Mouse (Mus musculus): ENCODE results near the gene Sidt2.

The Sidt2 gene

DNA sequence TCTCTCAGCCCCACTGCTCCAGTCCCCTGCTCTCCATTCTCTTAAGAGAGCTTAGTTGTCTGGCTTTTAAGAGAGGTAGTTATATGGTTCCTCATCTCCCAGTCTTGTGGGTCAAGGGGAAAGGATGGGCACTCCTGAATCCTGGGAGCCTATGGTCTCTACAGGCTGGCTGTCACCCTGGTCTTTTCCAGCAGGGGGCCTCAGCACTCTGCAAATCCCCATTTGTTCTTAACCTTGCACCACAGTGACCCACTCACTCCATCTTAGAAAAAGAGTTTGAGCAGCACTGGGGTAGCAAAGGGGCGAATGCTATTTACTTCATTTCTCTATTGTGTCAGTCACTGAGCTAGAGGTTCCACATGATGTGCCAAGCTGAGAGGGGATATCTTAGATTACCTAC lies 43.4 kb downstream of the Sidt2 start:
- no peak for DNase-seq (ENCODE audit: low read depth, low spot score)

DNA sequence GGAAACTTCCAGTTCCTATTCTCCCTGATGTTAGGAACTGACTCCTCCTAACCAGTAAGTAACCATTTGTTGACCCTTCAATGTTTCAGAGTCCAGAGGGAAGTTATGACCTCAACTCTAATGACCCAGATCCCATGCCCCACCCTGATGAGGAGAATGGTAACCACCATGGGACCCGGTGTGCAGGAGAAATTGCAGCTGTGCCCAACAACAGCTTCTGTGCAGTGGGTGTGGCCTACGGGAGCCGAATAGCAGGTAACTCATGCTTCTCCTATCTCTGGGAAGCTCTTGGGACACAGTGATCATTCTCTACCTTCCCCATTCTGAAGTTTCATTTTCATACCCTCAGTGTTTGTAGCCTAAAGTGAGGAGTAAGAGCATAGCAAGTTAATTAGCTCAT lies 44.1 kb downstream of the Sidt2 start:
- no peak for DNase-seq (ENCODE audit: low read depth, low spot score)

DNA sequence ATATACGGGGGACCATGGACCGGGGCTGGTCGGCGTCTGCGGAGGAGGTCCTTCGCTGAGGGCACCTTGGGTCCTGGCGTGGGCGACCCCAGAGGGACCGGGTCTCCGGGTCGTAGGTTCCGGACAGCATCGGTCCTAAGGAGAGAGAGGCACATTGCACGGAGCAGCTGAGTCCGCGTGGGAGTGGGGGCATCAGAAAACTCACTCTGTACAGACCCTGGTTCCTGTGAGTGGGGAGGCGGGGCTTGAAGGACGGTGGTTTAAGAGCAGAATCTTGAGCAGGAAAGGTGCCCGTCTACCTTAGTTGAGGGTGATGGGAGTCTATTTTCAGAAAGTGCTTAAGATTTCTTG lies 48.0 kb downstream of the Sidt2 start:
- DNase-seq (ENCODE audit: low read depth, low spot score) = no peak

DNA sequence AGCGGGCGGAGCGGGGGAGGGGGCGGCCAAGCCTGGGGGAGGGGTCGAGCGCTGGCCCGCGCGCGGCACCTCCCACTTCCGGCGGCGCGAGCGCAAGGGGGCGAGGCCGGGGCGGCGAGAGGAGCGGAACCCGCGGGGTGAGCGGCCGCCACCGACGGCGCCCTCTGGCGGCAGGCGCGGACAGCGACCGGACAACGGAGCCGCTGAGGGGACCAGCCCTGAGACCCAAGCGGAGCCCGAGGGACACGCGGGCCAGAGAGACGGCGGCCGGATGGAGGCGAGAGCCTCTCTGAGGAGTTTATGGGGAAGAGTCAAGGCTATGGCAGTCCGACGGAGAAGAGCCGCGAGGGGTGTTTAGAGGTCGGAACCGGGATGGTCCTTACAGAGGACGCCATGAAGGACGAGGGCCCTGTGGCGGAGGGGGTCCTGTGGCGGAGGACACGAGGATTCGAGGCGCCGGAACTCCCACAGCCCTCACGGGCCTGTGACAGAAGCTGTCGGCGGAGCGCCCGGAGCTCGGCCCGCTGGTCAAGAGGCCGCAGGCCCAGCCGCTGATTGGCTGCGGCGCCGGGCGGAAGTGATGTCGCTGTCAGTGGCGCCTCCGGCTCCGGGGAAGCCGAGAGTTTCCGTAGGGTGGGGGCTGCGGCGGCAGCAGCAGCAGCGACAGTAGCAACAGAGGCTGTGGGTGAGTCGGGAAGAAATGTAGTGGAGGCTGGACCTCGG lies 48.5 kb downstream of the Sidt2 start, which contains the start of the genes Pcsk7 and Rnf214:
Gene Pcsk7, plus strand, starts transcription at position 143 of the 723 bp plus-strand sequence.
Gene Rnf214, minus strand, starts transcription at position 557 of the 723 bp plus-strand sequence.
- DNase-seq (ENCODE audit: low read depth, low spot score) = peak; percentile 79

DNA sequence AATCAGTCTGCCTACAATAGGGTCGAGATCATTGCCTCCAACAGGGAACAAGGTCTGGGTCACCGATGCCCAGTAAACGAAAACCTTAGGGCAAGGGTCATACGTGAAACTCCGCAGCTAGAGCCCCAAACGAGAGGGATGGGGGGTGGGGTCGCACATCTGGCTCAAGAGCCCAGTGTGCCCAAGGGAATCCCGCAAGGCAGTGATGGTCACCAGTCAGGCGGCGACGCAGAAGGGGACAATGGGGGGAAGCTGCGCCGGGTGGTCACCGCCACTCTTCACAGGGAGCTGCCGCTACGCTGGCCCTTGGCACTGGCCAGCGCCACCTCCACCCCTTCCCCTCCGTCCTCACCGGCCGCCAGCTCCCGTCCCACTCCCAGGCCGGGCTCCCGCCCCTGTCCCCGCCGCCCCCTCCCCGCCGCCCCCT lies 49.2 kb downstream of the Sidt2 start:
- peak; percentile 32 for DNase-seq (ENCODE audit: low read depth, low spot score)

DNA sequence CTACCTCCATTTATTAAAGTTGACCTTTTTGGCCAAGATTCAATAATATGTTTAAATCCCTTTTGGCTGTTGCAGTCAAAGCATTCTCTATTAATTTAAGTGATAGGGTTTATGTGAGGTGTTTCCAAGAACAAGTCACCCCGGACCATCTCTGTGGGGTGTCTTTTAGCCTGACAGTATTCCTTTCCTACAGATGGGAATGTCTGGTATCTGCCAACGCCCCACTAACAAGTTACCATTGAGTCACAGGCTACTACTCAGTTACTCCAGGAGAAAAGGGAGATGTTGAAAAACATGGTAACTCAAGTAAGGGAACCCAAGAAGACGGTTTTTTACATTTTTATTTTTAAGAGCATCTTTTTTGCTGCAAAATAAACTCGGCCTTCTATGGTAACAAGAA lies 49.9 kb downstream of the Sidt2 start:
- DNase-seq (ENCODE audit: low read depth, low spot score) = no peak

DNA sequence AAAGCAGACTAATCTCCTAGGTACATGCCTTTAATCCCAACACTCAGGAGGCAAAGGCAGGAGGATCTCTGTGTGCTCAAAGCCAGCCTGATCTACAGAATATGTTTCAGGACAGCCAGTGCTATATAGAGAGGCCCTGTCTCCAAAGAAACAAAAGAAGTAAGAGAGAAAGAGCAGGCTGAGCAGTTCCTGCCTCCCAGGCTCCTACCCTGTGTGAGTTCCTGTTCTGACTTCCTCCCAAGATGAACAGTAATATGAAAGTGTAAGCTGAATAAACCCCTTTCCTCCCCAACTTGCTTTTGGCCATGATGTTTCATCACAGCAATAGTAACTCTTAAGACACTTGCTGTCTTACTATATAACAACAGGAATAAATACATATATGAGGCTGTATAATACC lies 61.4 kb downstream of the Sidt2 start:
- no peak for DNase-seq (ENCODE audit: low read depth, low spot score)
